Mouse (Mus musculus) pancreas, adult 10 weeks (tissue): ENCODE measurements around the gene 2900026A02Rik. TPM values are rescaled to one million over a fixed set of nuclear protein-coding genes. Genes with fewer than 3 reads are reported as not detected.

Source experiments
- polyA plus RNA-seq: library from polyadenylated mRNA; stranded (reverse); fragments of 350-450 nt; fragmentation: Illumina TruSeq; extraction: RNeasy Lipid Tissue Mini Kit (QIAGEN cat#74804); gene quantifications from one replicate; pipeline ENCODE4 v1.2.3, GENCODE M21; 2015; ENCODE audit warnings: low read depth, low replicate concordance; ENCODE audit not compliant: insufficient read depth

2900026A02Rik gene
- polyA plus RNA-seq, result 10.7 TPM

DNA sequence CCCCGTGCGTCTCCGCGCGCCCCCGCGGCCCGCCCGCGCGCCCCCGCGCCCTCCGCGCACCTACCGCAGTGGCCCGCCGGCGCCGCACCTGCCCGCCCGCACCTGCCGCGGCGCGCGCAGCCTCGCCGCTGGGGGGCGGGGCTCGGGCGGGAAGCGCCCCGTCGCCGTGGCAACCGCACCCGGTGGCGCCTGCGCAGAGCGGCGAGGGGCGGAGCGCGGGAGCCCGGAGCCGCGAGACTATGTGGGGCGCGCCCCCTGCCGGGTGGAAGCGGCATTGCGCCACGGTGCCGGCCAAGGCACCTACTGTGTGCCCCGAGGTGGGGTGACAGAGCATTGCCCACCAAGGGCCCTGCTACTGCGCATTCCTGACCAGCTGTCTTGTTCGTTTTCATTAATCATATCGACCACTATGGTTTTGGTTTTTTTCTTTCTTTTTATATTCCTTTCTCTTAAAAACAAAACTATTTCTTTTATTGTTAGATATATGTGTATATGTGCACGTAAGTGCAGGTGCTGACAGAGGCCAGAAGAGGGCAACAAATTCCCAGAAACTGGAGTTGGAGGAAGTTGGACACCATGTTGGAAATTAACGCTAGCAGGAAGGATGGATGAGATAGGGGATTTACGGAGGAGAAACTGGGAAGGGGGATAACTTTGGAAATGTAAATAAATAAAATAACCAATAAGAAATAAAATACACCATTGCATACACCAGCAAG, at the start of gene 2900026A02Rik:
2900026A02Rik (minus strand) TSS at position 90 of the 719 bp plus-strand sequence.

DNA sequence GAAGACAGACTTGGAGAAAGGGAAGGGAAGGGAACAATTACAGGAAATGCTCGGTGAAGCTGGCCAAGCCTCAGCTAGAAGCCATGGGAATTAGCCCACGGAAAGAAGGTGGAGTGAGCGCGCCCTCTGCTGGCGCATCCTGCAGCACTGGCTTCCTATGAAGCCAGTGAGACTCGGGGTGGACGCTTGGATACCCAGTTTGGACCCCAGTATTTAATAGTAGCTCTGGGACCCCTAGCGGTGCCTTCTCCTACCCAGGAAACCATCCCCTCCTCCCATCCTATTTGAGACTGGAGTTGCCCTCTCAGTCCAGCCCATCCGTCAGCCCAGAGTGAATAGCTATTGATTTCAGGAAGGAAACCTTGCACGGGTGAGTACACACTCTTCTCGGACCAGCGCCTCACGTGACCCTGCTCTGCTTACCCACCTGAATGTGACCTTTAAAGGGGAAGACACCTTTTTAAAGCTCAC, 5.6 kb upstream of the 2900026A02Rik start, which contains the start of gene Tmem211:
Tmem211 (plus strand) TSS at position 278 of the 471 bp plus-strand sequence.

DNA sequence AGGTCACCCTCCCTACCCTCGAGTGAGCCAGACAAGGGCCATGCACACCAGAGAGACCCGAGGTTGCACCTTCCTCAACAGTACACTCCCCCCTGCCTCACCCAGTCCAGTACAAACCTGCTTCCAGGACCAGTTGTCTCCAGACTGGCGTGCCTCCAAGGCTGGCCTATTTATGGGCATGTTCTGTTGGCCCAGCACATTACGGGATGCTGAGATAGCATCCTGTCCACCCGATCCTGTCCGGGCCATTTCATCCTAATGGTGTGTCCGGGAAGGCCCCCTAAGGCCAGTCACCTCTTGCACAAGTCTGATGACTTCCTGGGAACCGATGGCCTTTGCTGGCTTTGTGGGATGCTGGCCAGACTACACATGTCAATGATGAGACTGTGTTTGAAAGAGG, 139.6 kb downstream of the 2900026A02Rik start, which contains the start of gene Crybb3:
Crybb3 (minus strand) TSS at position 146 of the 400 bp plus-strand sequence.

DNA sequence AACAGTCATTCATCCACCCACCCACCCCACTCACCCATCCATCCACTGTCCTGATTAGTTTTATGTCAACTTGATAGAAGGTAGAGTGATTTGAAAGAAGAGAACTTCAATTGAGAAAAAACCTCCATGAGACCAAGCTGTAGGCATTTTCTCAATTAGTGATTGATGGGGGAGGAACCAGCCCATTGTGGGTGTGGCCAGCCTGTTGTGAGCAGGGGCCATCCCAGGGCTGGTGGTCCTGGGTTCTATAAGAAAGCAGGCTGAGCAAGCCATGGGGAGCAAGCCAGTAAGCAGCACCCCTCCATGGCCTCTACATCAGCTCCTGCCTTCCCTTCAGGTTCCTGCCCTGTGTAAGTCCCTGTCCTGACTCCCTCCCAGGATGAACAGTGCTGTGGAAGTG, 151.0 kb downstream of the 2900026A02Rik start, which contains the start of gene Crybb2:
Crybb2 (minus strand) TSS at position 101 of the 400 bp plus-strand sequence.

Other genes with a start within 250 kb of the 2900026A02Rik start
- gene Grk3, start 205.4 kb downstream of the 2900026A02Rik start, polyA plus RNA-seq, result 4.8 TPM
- not detected for gene Crybb2, start 151.1 kb downstream of the 2900026A02Rik start, polyA plus RNA-seq
- 3.1 TPM for gene Crybb3, start 139.7 kb downstream of the 2900026A02Rik start, polyA plus RNA-seq
- gene Tmem211, start 5.7 kb upstream of the 2900026A02Rik start, polyA plus RNA-seq, result not detected
- 6.4 TPM for gene Sgsm1, start 89.5 kb upstream of the 2900026A02Rik start, polyA plus RNA-seq
- gene Aym1, start 136.1 kb upstream of the 2900026A02Rik start, polyA plus RNA-seq, result not detected